Mouse (Mus musculus) heart, embryonic 16.5 days (tissue): ENCODE results near the gene Sh3yl1. TPM values are rescaled to one million over a fixed set of nuclear protein-coding genes. Genes with fewer than 3 reads are reported as not detected.

Source experiments
- ATAC-seq: fragments of 200-750 bp; cut with Nextera tagmentation; replicated peaks from 2 replicates; pipeline ENCODE4 v1.8.0; 2017; ENCODE audit warnings: moderate number of reproducible peaks; ENCODE audit not compliant: insufficient read depth, low FRiP score; ENCODE audit errors: extremely low read depth
- H3K27ac ChIP-seq: fragments of 300-500 bp; sonication (generic); 2 replicates; pipeline ENCODE4 v1.5.1; 2014; ENCODE audit warnings: mild to moderate bottlenecking, low read length, control low read depth, moderate library complexity
- H3K27me3 ChIP-seq: fragments of 300-500 bp; sonication (generic); 2 replicates; pipeline ENCODE4 v1.6.1; 2014; ENCODE audit warnings: low read length, mixed read lengths; ENCODE audit not compliant: control insufficient read depth, insufficient read depth
- H3K36me3 ChIP-seq: fragments of 300-500 bp; sonication (generic); 2 replicates; pipeline ENCODE4 v1.6.1; 2014; ENCODE audit not compliant: control insufficient read depth, insufficient read depth
- H3K4me1 ChIP-seq: fragments of 300-500 bp; sonication (generic); 2 replicates; pipeline ENCODE4 v1.6.1; 2014; ENCODE audit warnings: low read length, mixed read lengths; ENCODE audit not compliant: control insufficient read depth, insufficient read depth
- H3K4me2 ChIP-seq: fragments of 300-500 bp; sonication (generic); 2 replicates; pipeline ENCODE4 v1.6.1; 2014; ENCODE audit warnings: low read depth, mild to moderate bottlenecking, control low read depth, low read length
- H3K4me3 ChIP-seq: fragments of 300-500 bp; sonication (generic); 2 replicates; pipeline ENCODE4 v1.5.1; 2014; ENCODE audit warnings: mild to moderate bottlenecking, control low read depth, low read length
- H3K9ac ChIP-seq: fragments of 300-500 bp; sonication (generic); 2 replicates; pipeline ENCODE4 v1.6.1; 2014; ENCODE audit warnings: low read length, control low read depth
- H3K9me3 ChIP-seq: fragments of 300-500 bp; sonication (generic); replicated peaks from 2 replicates; pipeline ENCODE4 v1.6.1; 2016; ENCODE audit warnings: low read length; ENCODE audit not compliant: control insufficient read depth
- WGBS: fragments of 180-500 bp; shearing (Covaris S2); extraction: QIAGEN DNeasy Blood & Tissue Kit; methylation state at CpG from one replicate; pipeline ENCODE4 v1.1.7; 2014; 5-methylcytosine and 5-hydroxymethylcytosine counted together
- polyA plus RNA-seq: library from polyadenylated mRNA; unstranded; fragments of >200 nt; fragmentation: Nextera tagmentation; extraction: Ambion mirVana; gene quantifications from 2 replicates; pipeline ENCODE4 v1.2.1, GENCODE M21; 2015

The Sh3yl1 gene
- polyA plus RNA-seq = 5.5 and 6.6 TPM in 2 replicates

DNA sequence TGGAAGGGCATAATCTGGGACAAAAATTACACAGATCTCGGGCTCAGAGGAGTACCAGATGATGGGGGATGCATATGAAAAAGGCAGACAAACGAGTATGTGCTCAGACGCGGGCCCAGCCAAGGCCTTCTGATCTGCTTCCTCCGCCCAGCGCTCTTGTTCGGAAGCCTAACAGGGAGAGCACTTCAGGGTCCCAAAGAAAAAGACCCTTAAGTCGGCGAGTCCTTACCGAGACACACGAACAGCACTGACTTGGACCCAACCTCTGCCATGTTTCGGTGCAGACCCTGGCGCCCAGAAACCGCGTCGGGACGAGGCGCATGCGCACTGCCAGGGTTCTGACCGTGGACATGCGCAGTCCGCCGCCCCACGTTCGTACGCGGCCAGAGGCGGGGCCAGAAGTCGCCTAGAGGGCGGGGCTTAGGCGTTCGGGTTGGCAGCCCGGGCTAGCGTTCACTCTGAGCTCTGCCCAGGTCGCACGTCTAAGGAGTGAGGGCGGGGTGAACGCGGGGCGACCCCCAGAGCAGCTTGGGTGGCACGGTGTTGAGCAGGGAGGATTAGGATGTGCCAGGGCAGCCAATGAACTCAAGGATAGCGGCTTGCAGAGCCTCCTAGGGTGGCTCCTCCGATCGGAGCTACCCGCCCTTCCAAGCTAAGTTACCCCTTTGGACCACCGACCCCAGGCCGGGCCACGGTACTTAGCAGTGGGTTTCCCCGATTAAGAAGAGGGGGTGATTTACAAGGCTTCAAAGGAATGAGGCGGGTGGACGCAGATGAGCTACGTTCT is at the start of gene Sh3yl1, which contains the start of gene Acp1:
Gene Sh3yl1 (plus strand): TSS at position 408 of the 787 bp plus-strand sequence.
Gene Acp1 (minus strand): TSS at position 329 of the 787 bp plus-strand sequence.
- Histone ChIP-seq H3K27me3 (no peaks in the 10 kb centered on the region), H3K27ac (peak within 1 kb of the TSS; percentile 20), H3K4me1 (peaks cover 10% of the 10 kb centered on the region), H3K4me3 (peak within 1 kb of the TSS; percentile 87), H3K36me3 (no peaks in the 10 kb centered on the region), H3K9me3 (no peaks in the 10 kb centered on the region), H3K4me2 (peak within 1 kb of the TSS; percentile 98), H3K9ac (peak within 1 kb of the TSS; percentile 89)
- ATAC-seq = peak; percentile 99
- under 1% methylated on average over 52 of the region's 52 CpGs for WGBS

- Histone ChIP-seq H3K27me3 (no peaks in the 10 kb centered on the region), H3K9me3 (no peaks in the 10 kb centered on the region), H3K4me3 (no peak overlapping the region), H3K4me1 (peaks cover 12% of the 10 kb centered on the region), H3K27ac (no peak overlapping the region), H3K4me2 (no peak overlapping the region), H3K36me3 (no peaks in the 10 kb centered on the region), H3K9ac (no peak overlapping the region)
- ATAC-seq = peak; percentile 70; the same call in 1 of the 2 replicates
- 47% methylated on average over 2 of the region's 2 CpGs for WGBS
These were observed 47.1 kb upstream of the Sh3yl1 start for GRCm38 (mm10) chr12:30864347-30864746.

- Histone ChIP-seq H3K27ac (no peak overlapping the region), H3K4me1 (peaks cover 12% of the 10 kb centered on the region), H3K4me2 (no peak overlapping the region), H3K9ac (no peak overlapping the region), H3K27me3 (no peaks in the 10 kb centered on the region), H3K36me3 (no peaks in the 10 kb centered on the region), H3K4me3 (no peak overlapping the region), H3K9me3 (no peaks in the 10 kb centered on the region)
- no peak for ATAC-seq
- 76% methylated on average over 4 of the region's 4 CpGs for WGBS
These were observed 45.7 kb upstream of the Sh3yl1 start for GRCm38 (mm10) chr12:30865781-30866180.

GRCm38 (mm10) chr12:30879447-30879846 is 32.0 kb upstream of the Sh3yl1 start:
- H3K4me2 ChIP-seq = no peak overlapping the region
- H3K4me3 ChIP-seq = no peak overlapping the region
- H3K9me3 ChIP-seq = 0 out of 2 replicates have a peak, but pooled peaks cover 3% of the 10 kb centered on the region
- WGBS = 65% methylated on average over 6 of the region's 6 CpGs
- no peaks in the 10 kb centered on the region for H3K36me3 ChIP-seq
- no peak for ATAC-seq
- no peak overlapping the region for H3K27ac ChIP-seq
- H3K4me1 ChIP-seq = peaks cover 9% of the 10 kb centered on the region
- H3K27me3 ChIP-seq = peaks cover 34% of the 10 kb centered on the region
- H3K9ac ChIP-seq = no peak overlapping the region

- Histone ChIP-seq H3K4me3 (peak overlapping the region; percentile 58), H3K4me2 (peak overlapping the region; percentile 94), H3K4me1 (peaks cover 13% of the 10 kb centered on the region), H3K27me3 (peaks cover 50% of the 10 kb centered on the region), H3K36me3 (no peaks in the 10 kb centered on the region), H3K27ac (no peak overlapping the region), H3K9ac (peak overlapping the region; percentile 50), H3K9me3 (0 out of 2 replicates have a peak, but pooled peaks cover 3% of the 10 kb centered on the region)
- ATAC-seq = no peak
- WGBS = 10% methylated on average over 4 of the region's 4 CpGs
These were observed 27.9 kb upstream of the Sh3yl1 start for GRCm38 (mm10) chr12:30883592-30883985.

GRCm38 (mm10) chr12:30883986-30884621 is 27.4 kb upstream of the Sh3yl1 start, which contains the start of gene Alkal2:
Gene Alkal2 (plus strand): TSS chr12:30884322.
- H3K9ac ChIP-seq = peak within 1 kb of the TSS; percentile 50
- WGBS = 1% methylated on average over 58 of the region's 58 CpGs
- no peaks in the 10 kb centered on the region for H3K36me3 ChIP-seq
- ATAC-seq = no peak; the same call in 1 of the 2 replicates
- H3K27ac ChIP-seq = no peak within 1 kb of the TSS
- H3K9me3 ChIP-seq = 0 out of 2 replicates have a peak, but pooled peaks cover 3% of the 10 kb centered on the region
- H3K4me1 ChIP-seq = peaks cover 13% of the 10 kb centered on the region
- H3K27me3 ChIP-seq = peaks cover 53% of the 10 kb centered on the region
- peak within 1 kb of the TSS; percentile 94 for H3K4me2 ChIP-seq
- peak within 1 kb of the TSS; percentile 58 for H3K4me3 ChIP-seq

DNA sequence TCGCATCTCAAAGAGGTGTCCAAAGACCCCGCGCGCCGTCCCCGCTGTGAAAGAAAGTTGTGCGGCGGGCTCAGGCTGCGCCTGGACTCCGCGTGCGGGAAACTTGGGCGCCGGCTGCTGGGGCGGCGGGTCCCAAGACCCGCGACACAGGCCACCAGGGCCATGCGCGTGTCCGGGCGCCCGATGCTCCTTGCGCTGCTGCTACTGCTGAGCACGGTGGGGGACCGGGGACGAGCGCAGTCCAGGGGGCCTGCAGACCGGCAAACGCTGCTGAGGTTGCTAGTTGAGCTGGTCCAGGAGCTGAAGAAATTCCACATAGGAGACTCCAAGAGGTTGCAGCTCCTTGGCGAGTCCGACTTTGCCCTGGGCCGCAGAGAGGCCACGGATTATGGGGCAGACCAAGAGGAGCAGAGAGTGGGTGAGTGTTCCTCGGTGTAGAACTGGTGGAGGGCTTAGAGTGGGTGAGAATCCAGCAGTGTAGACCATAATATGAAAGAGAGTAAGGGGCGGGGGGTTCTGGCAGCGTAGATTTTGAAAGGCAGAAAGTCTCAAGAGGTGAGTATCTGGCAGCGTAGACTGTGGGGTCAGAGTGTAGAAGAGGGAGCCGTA is 26.7 kb upstream of the Sh3yl1 start:
- Histone ChIP-seq H3K4me1 (peaks cover 13% of the 10 kb centered on the region), H3K9ac (peak overlapping the region; percentile 50), H3K4me3 (peak overlapping the region; percentile 58), H3K27ac (no peak overlapping the region), H3K27me3 (peaks cover 53% of the 10 kb centered on the region), H3K4me2 (peak overlapping the region; percentile 94), H3K36me3 (no peaks in the 10 kb centered on the region), H3K9me3 (0 out of 2 replicates have a peak, but pooled peaks cover 3% of the 10 kb centered on the region)
- WGBS = 9% methylated on average over 39 of the region's 39 CpGs
- no peak for ATAC-seq

DNA sequence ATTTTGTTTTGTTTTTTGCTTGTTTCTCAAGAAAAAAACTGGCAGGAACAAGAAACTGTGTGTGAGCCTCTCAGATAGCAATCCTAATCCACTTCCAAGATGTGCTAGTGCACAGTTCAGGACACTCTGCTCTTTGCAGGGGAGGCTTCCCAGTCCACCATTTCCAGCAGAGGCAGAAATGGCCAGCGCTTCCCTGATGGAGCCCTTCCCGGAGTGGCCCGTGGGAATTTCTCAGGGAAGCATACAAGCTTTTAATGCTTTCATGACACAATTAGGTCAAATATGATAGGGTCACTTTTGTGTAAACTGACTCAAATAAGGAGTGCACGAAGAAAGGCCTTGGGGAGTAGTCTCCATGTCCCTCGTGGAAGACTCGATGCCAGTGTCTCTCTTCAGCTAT is 25.6 kb upstream of the Sh3yl1 start:
- Histone ChIP-seq H3K9ac (no peak overlapping the region), H3K27me3 (peaks cover 44% of the 10 kb centered on the region), H3K36me3 (no peaks in the 10 kb centered on the region), H3K27ac (no peak overlapping the region), H3K4me1 (peaks cover 13% of the 10 kb centered on the region), H3K4me2 (no peak overlapping the region), H3K4me3 (no peak overlapping the region), H3K9me3 (0 out of 2 replicates have a peak, but pooled peaks cover 3% of the 10 kb centered on the region)
- 76% methylated on average over 6 of the region's 6 CpGs for WGBS
- ATAC-seq = no peak
